Mouse (Mus musculus) layer of hippocampus, postnatal 10 days (tissue): ENCODE measurements around the gene Cracr2b. TPM values are rescaled to one million over a fixed set of nuclear protein-coding genes. Genes with fewer than 3 reads are reported as not detected.

Experiments
- DNase-seq, 2 experiments: peaks; one replicate each; pipeline ENCODE4 v3.0.0; 2021; ENCODE audit warnings: low spot score in 2 of 2
- long read RNA-seq: library from polyadenylated mRNA; stranded (forward); transcript quantifications from one replicate; pipeline ENCODE4 v2.0.0, GENCODE M21; 2023
- total RNA-seq, 2 experiments: library from RNA; stranded (reverse); gene quantifications; 2 replicates each; pipeline ENCODE4 v1.2.3; 2021

The Cracr2b gene
- total RNA-seq: 1 to 10 TPM; 4.6 to 7.2 TPM
- long read RNA-seq, partial matches to known transcripts: 1 of 1 reads
- long read RNA-seq, other reads (novel, unspliced or antisense): 0 of 1 reads

DNA sequence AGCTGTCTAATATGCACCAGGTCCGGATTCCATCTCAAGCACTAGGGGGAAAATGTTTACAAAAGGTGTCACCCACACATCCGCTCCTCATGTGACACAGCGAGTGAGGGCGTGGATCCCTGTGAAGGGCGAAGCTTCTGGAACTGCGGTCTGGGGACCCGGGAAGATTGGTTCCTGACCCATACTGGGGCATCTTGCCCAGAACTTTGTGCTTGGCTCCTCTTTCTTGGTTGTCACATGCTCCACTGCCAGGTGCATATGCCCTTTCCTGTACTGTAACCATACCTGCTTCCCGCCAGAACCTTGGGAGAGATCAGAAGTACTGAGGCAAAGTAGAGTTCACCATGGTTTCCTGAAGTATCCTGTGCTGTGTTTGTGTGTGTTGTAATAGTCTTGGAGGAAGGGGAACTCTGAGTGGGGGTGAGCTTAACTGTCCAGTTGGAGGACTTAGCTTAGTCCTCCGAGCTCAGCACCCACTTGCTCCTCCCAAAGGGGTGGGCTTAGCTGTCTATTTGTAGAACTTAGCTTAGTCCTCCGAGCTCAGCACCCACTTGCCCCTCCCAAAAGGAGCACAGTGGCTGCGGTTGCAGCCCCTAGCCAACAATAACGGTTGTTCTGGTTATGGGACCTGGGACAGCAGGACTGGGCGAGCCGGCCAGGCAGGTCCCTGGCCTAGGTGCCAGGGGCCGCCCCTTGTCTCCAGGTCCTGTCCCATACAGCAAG, at the start of gene Cracr2b:
Gene Cracr2b (plus strand): TSS at position 704 of the 723 bp plus-strand sequence.
- peak in 1 of 2 experiments; percentile 11 for DNase-seq

DNA sequence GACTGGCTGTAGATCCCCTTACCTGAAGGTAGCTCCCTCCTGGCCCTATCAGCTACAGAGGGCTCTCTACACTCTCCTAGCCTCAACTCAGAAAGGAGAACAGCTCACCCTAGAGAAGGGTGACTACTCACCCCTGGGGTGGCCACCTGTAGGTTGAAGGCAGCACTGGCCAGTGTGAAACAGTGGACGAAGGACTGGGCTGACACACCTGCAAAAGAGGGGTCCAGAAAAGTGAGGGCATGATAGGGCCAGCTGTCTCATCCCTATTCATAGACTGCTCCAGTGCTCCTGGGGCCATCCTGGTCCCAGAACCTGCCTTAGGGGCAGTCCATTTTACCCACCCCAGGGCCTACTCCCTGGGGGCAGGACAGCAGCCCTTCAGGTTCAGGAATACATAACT, 49.2 kb upstream of the Cracr2b start:
- DNase-seq: no peak

GRCm38 (mm10) chr7:141413331-141413730, 47.6 kb upstream of the Cracr2b start:
- DNase-seq: no peak

DNA sequence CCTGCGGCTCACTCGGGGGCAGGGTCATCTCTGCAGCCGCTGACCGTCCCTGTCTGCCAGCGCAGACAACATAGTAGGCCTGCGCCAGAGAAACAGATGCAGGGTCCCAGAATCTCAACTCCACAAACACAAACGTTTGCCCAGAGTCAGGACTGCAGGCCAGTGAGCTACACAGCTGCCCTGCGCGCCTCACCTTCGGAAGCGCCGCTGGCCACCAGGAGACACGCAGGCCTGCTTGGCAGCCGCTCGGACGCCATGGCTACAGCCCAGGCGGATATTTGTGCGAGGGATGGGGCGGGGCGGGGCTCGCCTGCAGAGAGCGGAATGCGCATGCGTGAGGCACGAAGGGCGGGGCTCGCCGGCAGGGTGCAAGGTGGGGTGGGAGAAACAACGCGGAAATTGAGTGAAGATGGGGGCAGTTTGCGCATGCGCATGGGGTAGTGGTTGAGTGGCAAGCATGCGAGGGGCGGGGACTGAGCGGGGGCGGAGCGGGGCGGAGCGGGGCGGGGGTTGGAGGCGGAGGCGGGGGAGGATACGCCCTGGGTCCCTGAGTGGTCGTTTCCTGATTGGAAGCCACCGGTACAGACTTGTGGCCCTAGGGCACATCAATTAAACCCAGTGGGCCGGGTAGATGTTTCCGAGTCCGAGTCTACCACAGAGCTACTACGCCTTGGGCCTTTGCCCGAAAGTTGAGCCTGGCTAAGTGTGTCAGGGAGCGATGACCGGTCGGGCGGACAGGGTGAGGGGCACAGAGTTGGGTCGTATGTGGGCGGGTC, 46.9 kb upstream of the Cracr2b start, which contains the start of gene Gatd1:
Gene Gatd1 (minus strand): TSS at position 328 of the 776 bp plus-strand sequence.
- peak; percentile 100 for DNase-seq

DNA sequence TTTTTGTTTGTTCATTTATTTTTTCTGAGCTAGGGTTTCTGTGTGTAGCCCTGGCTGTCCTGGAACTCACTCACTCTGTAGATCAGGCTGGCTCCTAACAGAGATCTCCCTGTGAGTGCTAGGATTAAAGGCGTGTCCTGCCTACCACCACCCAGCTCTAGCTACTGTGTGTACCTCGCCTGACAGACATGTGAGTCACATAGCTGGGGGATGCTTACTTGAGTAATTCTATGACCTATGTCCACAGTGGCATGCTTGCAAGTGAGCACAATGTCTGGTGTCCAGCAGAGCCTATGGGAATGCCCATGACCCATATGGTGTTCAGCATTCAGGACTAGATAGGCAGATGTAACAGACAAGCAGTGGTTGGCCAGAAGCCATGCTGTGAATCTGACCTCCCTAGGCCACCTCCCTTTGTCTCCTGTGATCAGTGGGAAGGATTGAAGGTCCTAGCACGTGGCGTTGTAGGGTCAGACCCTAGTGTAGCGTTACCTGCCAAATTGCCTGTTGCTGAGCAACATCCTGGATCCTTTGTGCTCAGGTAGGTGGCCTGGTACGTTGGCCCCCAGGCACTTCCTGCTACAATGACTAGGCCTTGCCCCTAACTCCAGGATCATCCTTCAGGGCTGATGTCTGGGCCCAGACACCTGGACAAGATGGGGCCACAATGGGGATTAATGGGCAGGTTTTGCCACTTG, 44.6 kb upstream of the Cracr2b start:
- no peak for DNase-seq

- no peak for DNase-seq
Measured at GRCm38 (mm10) chr7:141417731-141418681, 42.9 kb upstream of the Cracr2b start.

GRCm38 (mm10) chr7:141418970-141419369, 41.9 kb upstream of the Cracr2b start:
- DNase-seq: peak; percentile 56 to 68

DNA sequence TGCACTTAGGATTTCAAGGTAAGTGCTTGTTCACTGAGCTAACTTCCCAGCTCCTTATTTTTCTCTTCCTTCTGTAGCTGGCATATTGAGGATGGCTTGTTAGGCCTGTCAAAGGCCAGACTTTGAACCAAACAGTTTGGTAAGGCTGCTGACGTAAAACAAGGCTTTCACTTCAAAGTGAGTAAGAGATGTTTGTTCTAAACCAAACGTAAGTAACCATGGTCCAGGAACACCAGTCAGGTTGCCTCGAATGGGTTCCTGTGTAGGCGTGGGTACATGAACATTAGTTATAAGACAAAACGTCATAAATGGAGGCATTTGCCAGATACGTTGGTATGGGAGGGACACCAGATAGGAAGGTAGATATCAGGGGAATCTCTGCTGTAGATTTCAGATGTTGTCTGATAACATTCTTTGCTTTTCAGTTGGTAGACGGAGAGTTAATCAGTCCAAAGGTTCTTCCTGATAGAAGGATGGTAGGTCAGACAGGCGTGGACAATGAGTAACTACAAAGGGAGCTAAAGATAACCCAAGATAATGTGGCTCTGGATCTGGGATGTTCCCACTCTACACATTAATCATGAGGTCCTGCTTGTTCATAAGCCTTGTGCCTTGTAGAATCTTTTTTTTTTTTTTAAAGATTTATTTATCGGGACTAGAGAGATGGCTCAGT, 40.7 kb upstream of the Cracr2b start:
- no peak for DNase-seq

GRCm38 (mm10) chr7:141423811-141424210, 37.1 kb upstream of the Cracr2b start:
- DNase-seq: no peak

DNA sequence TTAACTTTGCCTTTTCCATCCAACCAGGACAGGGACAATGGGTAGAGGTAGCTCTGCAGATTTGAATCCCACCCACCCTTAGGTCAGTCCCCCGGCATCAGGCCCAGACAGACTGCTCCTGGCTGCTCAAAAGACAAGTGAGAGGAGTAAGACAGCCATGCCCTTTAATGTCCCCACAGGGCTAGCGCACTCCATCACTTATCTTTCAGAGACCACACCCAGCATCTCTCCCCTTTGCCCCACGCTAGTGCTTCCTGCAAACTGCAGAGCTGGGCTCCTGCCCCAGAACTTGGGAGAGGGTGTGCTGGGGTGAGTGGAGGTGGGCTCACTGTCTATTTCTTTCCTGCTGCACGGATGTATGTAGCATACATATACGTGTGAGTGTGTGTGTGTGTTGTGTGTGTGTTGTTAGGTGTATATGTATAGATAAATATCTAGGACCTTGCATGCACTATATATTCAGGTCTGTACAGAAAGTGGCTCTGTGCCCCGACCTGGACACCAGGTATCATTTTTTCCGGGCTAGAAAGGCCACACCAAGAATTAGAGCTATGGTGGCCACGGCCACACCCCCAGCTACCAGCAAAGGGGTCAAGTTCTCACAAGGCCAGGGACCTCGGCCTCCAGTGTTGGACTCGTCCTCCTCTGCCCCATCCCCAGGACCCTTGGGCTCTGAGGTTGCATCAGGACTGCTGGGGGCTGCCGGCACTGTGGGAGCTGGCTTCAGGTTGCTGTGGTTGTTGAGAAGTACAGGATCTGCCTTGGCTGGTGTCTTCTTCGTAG, 33.8 kb upstream of the Cracr2b start:
- DNase-seq: no peak

- DNase-seq: no peak
Measured at GRCm38 (mm10) chr7:141428701-141429100, 32.2 kb upstream of the Cracr2b start.

DNA sequence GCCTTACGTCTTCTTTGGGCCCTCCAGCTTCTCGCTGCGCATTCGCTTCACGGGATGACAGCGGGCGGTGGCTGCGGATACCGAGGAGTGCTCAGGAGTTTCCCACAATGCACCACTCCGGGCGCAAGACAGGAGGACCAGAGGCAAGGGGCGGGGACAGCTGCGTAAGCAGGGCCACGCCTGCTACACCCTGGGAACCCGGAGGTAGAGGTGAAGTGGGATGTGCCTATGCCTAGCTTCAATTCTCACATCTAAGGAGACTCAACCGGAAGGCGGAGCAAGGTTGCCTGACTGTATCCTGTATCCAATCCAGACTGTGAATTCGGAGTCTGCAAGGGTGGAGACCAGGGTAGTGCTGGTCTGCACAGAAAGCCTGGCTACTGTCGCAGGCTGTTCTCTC, 31.6 kb upstream of the Cracr2b start, which contains the start of gene Cend1:
Gene Cend1 (minus strand): TSS at position 182 of the 400 bp plus-strand sequence.
- DNase-seq: peak; percentile 71 to 79

GRCm38 (mm10) chr7:141429840-141430584, 30.9 kb upstream of the Cracr2b start:
- no peak for DNase-seq

DNA sequence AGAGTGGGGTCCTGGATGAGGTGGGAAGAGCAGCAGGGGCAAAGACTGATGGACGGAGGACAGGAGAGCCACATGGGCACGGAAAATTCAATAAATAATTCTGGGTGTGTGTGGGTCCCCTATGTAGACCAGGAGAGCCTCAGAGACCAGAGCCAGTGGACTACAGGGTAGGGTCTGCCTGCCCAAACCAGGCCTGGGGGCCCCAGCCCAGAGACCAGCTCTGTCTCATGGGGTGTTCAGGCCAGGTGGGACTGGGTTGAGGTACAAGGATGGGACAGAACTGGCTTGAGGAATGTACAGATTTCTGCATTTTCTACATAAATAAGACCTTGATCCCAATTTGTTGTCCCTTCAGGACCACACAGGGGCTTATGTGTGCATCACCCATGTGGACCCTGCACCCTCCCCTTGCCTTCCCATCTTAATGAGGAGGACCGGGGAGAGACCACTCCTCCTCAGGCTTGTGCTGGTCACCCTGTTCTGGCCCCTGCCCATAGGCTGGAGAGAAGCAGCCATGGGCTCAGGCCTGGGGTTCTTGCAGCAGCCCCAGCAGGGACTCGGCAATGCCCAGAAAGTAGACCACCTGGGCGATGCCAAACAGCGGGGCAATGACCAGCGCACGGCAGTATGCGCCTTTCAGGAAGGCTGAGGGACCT, 30.2 kb upstream of the Cracr2b start:
- DNase-seq: no peak

- no peak for DNase-seq
Measured at GRCm38 (mm10) chr7:141431434-141432185, 29.3 kb upstream of the Cracr2b start.

DNA sequence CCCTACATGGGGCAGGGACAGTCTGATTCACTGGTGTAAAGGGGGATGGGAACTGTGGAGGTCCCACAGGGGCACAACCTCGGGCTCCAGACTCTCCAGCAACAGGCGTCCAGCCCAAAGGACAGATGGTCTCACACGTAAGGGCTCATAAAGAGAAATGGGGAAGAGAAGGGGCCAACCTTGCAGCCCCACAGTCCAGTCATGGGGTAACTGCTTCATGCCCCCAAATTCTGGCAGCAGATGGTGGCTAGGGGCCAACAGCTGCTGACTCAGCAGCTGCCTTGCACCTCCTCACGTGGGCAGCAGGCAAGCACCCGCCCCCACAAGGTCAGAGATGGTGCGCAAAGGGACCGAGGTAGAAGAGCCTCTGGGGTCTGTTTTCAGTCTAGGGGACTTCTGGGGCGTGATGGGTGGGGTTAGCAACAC, 28.7 kb upstream of the Cracr2b start:
- DNase-seq: no peak
